Mouse (Mus musculus): Measurements from ENCODE around the gene Sh2d6. TPM values are rescaled to one million over a fixed set of nuclear protein-coding genes. Genes with fewer than 3 reads are reported as not detected.

The Sh2d6 gene
- polyA plus RNA-seq, 2 experiments, result 0.43 TPM; not detected in 1

GRCm38 (mm10) chr6:72513071-72513440 is 8.5 kb downstream of the Sh2d6 start:
- DNase-seq (ENCODE audit: low spot score), result no peak
- Histone ChIP-seq H3K4me3 (replicated peaks; ENCODE audit: low read length) (peak overlapping the region; percentile 23; the same call in 1 of the 2 replicates), H3K9me3 (ENCODE audit: control insufficient read depth, low read length) (no peaks in the 10 kb centered on the region), H3K36me3 (ENCODE audit: control insufficient read depth, insufficient read depth, low read length) (no peaks in the 10 kb centered on the region), H3K4me2 (replicated peaks; ENCODE audit: low read depth, low read length, severe bottlenecking) (peak overlapping the region; percentile 60), H3K27ac (replicated peaks; ENCODE audit: low read depth, low read length) (peak overlapping the region; percentile 94), H3K27me3 (ENCODE audit: control insufficient read depth, insufficient read depth, low read length) (no peaks in the 10 kb centered on the region), H3K9ac (ENCODE audit: low read depth, low read length, severe bottlenecking) (peak overlapping the region; percentile 65), H3K4me1 (ENCODE audit: control insufficient read depth, insufficient read depth, low read length) (peaks cover 22% of the 10 kb centered on the region)
- peak; percentile 19; the same call in 1 of the 2 replicates for ATAC-seq (ENCODE audit: low FRiP score, low read depth)
- whole genome bisulfite sequencing, result 40% methylated on average over 7 of the region's 7 CpGs
- TF ChIP-seq POLR2A (IDR thresholded peaks at IDR 0.05; ENCODE audit: borderline replicate concordance, extremely low read depth, insufficient read depth, insufficient read length), result no peak

- H3K9ac ChIP-seq (ENCODE audit: low read depth, low read length, severe bottlenecking), result peak overlapping the region; percentile 65
- WGBS, result 7% methylated on average over 30 of the region's 33 CpGs
- peak overlapping the region; percentile 60 for H3K4me2 ChIP-seq (replicated peaks; ENCODE audit: low read depth, low read length, severe bottlenecking)
- H3K4me1 ChIP-seq (ENCODE audit: control insufficient read depth, insufficient read depth, low read length), result peaks cover 22% of the 10 kb centered on the region
- no peaks in the 10 kb centered on the region for H3K9me3 ChIP-seq (ENCODE audit: control insufficient read depth, low read length)
- peak overlapping the region; percentile 23 for H3K4me3 ChIP-seq (replicated peaks; ENCODE audit: low read length)
- TF ChIP-seq POLR2A (IDR thresholded peaks at IDR 0.05; ENCODE audit: borderline replicate concordance, extremely low read depth, insufficient read depth, insufficient read length), result no peak
- DNase-seq (ENCODE audit: low spot score) (peak; percentile 61), ATAC-seq (ENCODE audit: low FRiP score, low read depth) (peak; percentile 86)
- H3K27ac ChIP-seq (replicated peaks; ENCODE audit: low read depth, low read length), result peak overlapping the region; percentile 94
- no peaks in the 10 kb centered on the region for H3K27me3 ChIP-seq (ENCODE audit: control insufficient read depth, insufficient read depth, low read length)
- no peaks in the 10 kb centered on the region for H3K36me3 ChIP-seq (ENCODE audit: control insufficient read depth, insufficient read depth, low read length)
Observed at GRCm38 (mm10) chr6:72512386-72513070, 9.0 kb downstream of the Sh2d6 start.

- ATAC-seq (ENCODE audit: low FRiP score, low read depth), result no peak
- WGBS, result 65% methylated on average over 6 of the region's 6 CpGs
Observed at GRCm38 (mm10) chr6:72510686-72511421, 10.7 kb downstream of the Sh2d6 start.

GRCm38 (mm10) chr6:72509872-72510435 is 11.6 kb downstream of the Sh2d6 start:
- H3K4me1 ChIP-seq (ENCODE audit: control insufficient read depth, insufficient read depth, low read length), result peaks cover 22% of the 10 kb centered on the region
- ATAC-seq (ENCODE audit: low FRiP score, low read depth) (no peak), DNase-seq (ENCODE audit: low spot score) (no peak)
- H3K36me3 ChIP-seq (ENCODE audit: control insufficient read depth, insufficient read depth, low read length), result no peaks in the 10 kb centered on the region
- no peak for TF ChIP-seq POLR2A (IDR thresholded peaks at IDR 0.05; ENCODE audit: borderline replicate concordance, extremely low read depth, insufficient read depth, insufficient read length)
- WGBS, result 78% methylated on average over 2 of the region's 2 CpGs
- no peak overlapping the region for H3K4me3 ChIP-seq (replicated peaks; ENCODE audit: low read length)
- no peaks in the 10 kb centered on the region for H3K9me3 ChIP-seq (ENCODE audit: control insufficient read depth, low read length)
- no peaks in the 10 kb centered on the region for H3K27me3 ChIP-seq (ENCODE audit: control insufficient read depth, insufficient read depth, low read length)
- no peak overlapping the region for H3K9ac ChIP-seq (ENCODE audit: low read depth, low read length, severe bottlenecking)
- no peak overlapping the region for H3K4me2 ChIP-seq (replicated peaks; ENCODE audit: low read depth, low read length, severe bottlenecking)
- H3K27ac ChIP-seq (replicated peaks; ENCODE audit: low read depth, low read length), result 0 out of 2 replicates have a peak overlapping the region, but pooled peaks have one; percentile 5

More at GRCm38 (mm10) chr6:72510686-72511421, 10.7 kb downstream of the Sh2d6 start:
- H3K9me3 ChIP-seq (ENCODE audit: control insufficient read depth, low read length), result no peaks in the 10 kb centered on the region
- H3K4me2 ChIP-seq (replicated peaks; ENCODE audit: low read depth, low read length, severe bottlenecking), result no peak overlapping the region
- peak; percentile 33 for DNase-seq (ENCODE audit: low spot score)
- no peaks in the 10 kb centered on the region for H3K27me3 ChIP-seq (ENCODE audit: control insufficient read depth, insufficient read depth, low read length)
- H3K4me3 ChIP-seq (replicated peaks; ENCODE audit: low read length), result no peak overlapping the region
- no peaks in the 10 kb centered on the region for H3K36me3 ChIP-seq (ENCODE audit: control insufficient read depth, insufficient read depth, low read length)
- H3K9ac ChIP-seq (ENCODE audit: low read depth, low read length, severe bottlenecking), result no peak overlapping the region
- H3K27ac ChIP-seq (replicated peaks; ENCODE audit: low read depth, low read length), result no peak overlapping the region
- H3K4me1 ChIP-seq (ENCODE audit: control insufficient read depth, insufficient read depth, low read length), result peaks cover 22% of the 10 kb centered on the region
- TF ChIP-seq POLR2A (IDR thresholded peaks at IDR 0.05; ENCODE audit: borderline replicate concordance, extremely low read depth, insufficient read depth, insufficient read length), result no peak

DNA sequence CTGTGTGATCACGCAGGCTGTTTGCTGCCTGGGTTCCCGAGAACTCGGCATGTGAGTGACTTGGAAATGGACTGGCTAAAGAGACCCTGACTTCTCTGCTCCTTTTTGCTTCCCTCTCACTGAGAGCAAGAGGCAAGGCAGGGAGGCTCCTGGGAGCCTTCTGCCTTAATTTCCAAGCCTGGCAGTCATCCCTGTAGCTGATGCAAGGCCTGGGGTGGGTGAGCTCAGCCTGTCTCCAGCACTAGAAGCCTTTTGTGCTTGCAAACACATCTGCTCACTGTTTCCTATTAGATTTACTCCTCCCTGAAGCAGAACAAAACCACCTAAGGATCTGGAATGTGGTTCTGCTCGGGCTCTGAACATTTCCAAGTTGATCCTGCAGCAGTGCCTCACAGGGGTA is 12.9 kb downstream of the Sh2d6 start:
- no peak for ATAC-seq (ENCODE audit: low FRiP score, low read depth)
- TF ChIP-seq POLR2A (IDR thresholded peaks at IDR 0.05; ENCODE audit: borderline replicate concordance, extremely low read depth, insufficient read depth, insufficient read length), result no peak
- Histone ChIP-seq H3K4me3 (replicated peaks; ENCODE audit: low read length) (no peak overlapping the region), H3K9me3 (ENCODE audit: control insufficient read depth, low read length) (no peaks in the 10 kb centered on the region), H3K4me2 (replicated peaks; ENCODE audit: low read depth, low read length, severe bottlenecking) (no peak overlapping the region), H3K4me1 (ENCODE audit: control insufficient read depth, insufficient read depth, low read length) (peaks cover 28% of the 10 kb centered on the region), H3K27me3 (ENCODE audit: control insufficient read depth, insufficient read depth, low read length) (no peaks in the 10 kb centered on the region), H3K36me3 (ENCODE audit: control insufficient read depth, insufficient read depth, low read length) (no peaks in the 10 kb centered on the region), H3K9ac (ENCODE audit: low read depth, low read length, severe bottlenecking) (peak overlapping the region; percentile 36; the same call in 1 of the 2 replicates), H3K27ac (replicated peaks; ENCODE audit: low read depth, low read length) (peak overlapping the region; percentile 74)
- 50% methylated on average over 4 of the region's 4 CpGs for WGBS
- DNase-seq (ENCODE audit: low spot score), result peak; percentile 48

Measured in limb, embryonic 14.5 days (tissue).